In the genomic region with DNA sequence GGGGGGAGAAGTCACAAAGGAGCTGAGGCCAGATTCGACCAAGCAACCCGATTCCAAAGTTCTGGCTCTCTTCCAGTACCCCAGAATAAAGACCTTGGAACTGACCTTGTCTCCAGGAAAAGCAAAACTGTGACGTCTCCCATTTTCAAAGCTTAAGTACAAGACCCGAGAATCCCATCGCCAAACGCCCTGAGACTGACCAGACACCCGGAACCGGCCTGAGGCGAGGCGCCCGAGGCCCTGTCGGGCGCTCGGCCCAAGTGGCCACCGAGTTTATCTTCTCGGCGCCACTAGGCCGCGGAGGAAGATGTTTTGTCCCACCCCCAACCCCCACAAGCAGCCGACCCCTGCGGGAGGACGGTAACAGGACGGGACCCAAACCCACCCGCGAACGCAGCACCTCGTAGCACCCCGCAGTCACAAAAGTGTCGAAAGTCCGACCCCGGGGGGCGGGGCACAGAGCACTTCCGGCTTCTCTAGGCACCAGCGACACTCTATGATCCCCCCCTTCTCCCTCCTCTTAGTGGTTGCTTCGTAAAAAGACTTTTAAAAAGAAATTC, we compare ENCODE assay signal across 8 mouse cellular contexts. TPM values are rescaled to one million over a fixed set of nuclear protein-coding genes. Genes with fewer than 3 reads are reported as not detected.
DNase-seq lines count a peak whose midpoint lies in the region; ATAC-seq lines count a peak whose summit lies in the region.

A gene (minus strand): TSS at position 469 of the 560 bp plus-strand sequence.

- no peaks in the 10 kb centered on the region for H3K27me3 ChIP-seq in heart, embryonic 11.5 days (ENCODE audit: control insufficient read depth, insufficient read depth, low read length)
- no peaks in the 10 kb centered on the region for H3K27me3 ChIP-seq in kidney, embryonic 16.5 days (ENCODE audit: insufficient read depth, low read length)
- H3K27me3 ChIP-seq in liver, embryonic 11.5 days (replicated peaks; ENCODE audit: control insufficient read depth, insufficient read depth, low read length), result no peaks in the 10 kb centered on the region
- no peaks in the 10 kb centered on the region for H3K27me3 ChIP-seq in stomach, embryonic 14.5 days (ENCODE audit: control insufficient read depth, insufficient read depth, low read length)

- under 1% methylated on average over 35 of the region's 35 CpGs for WGBS in heart, embryonic 11.5 days (ENCODE audit: insufficient replicate concordance)
- WGBS in kidney, embryonic 16.5 days, result under 1% methylated on average over 35 of the region's 35 CpGs
- WGBS in liver, embryonic 11.5 days, result under 1% methylated on average over 35 of the region's 35 CpGs
- WGBS in stomach, embryonic 14.5 days, result under 1% methylated on average over 35 of the region's 35 CpGs

- peak within 1 kb of the TSS; percentile 86 for H3K4me3 ChIP-seq in heart, embryonic 11.5 days (ENCODE audit: low read depth, low read length)
- H3K4me3 ChIP-seq in kidney, embryonic 16.5 days (ENCODE audit: low read length), result peak within 1 kb of the TSS; percentile 91
- H3K4me3 ChIP-seq in liver, embryonic 11.5 days (ENCODE audit: low read depth, low read length), result peak within 1 kb of the TSS; percentile 85
- H3K4me3 ChIP-seq in stomach, embryonic 14.5 days (ENCODE audit: low read depth, low read length), result peak within 1 kb of the TSS; percentile 71

- peak within 1 kb of the TSS; percentile 89 for H3K27ac ChIP-seq in heart, embryonic 11.5 days (ENCODE audit: low read depth, low read length)
- peak within 1 kb of the TSS; percentile 82 for H3K27ac ChIP-seq in kidney, embryonic 16.5 days (ENCODE audit: low read length)
- H3K27ac ChIP-seq in liver, embryonic 11.5 days (ENCODE audit: low read depth, low read length), result peak within 1 kb of the TSS; percentile 84
- H3K27ac ChIP-seq in stomach, embryonic 14.5 days (ENCODE audit: low read length), result peak within 1 kb of the TSS; percentile 68

- H3K36me3 ChIP-seq in heart, embryonic 11.5 days (ENCODE audit: control insufficient read depth, insufficient read depth, low read length), result no peaks in the 10 kb centered on the region
- peaks cover 15% of the 10 kb centered on the region for H3K36me3 ChIP-seq in kidney, embryonic 16.5 days (ENCODE audit: insufficient read depth, low read length)
- no peaks in the 10 kb centered on the region; the same call in 1 of the 2 replicates for H3K36me3 ChIP-seq in liver, embryonic 11.5 days (ENCODE audit: control insufficient read depth, insufficient read depth, low read length)
- peaks cover 14% of the 10 kb centered on the region; the same call in 1 of the 2 replicates for H3K36me3 ChIP-seq in stomach, embryonic 14.5 days (ENCODE audit: control insufficient read depth, insufficient read depth, low read length)

- H3K4me1 ChIP-seq in heart, embryonic 11.5 days (ENCODE audit: control insufficient read depth, insufficient read depth, low read length), result peaks cover 8% of the 10 kb centered on the region; the same call in 1 of the 2 replicates
- peaks cover 14% of the 10 kb centered on the region for H3K4me1 ChIP-seq in kidney, embryonic 16.5 days (ENCODE audit: insufficient read depth, low read length)
- no peaks in the 10 kb centered on the region; the same call in 1 of the 2 replicates for H3K4me1 ChIP-seq in liver, embryonic 11.5 days (replicated peaks; ENCODE audit: control insufficient read depth, insufficient read depth, low read length)
- no peaks in the 10 kb centered on the region for H3K4me1 ChIP-seq in stomach, embryonic 14.5 days (ENCODE audit: control insufficient read depth, insufficient read depth, low read length)

- no peaks in the 10 kb centered on the region for H3K9me3 ChIP-seq in heart, embryonic 11.5 days (replicated peaks; ENCODE audit: control insufficient read depth, low read length)
- no peaks in the 10 kb centered on the region for H3K9me3 ChIP-seq in kidney, embryonic 16.5 days (ENCODE audit: low read length)
- H3K9me3 ChIP-seq in liver, embryonic 11.5 days (ENCODE audit: control insufficient read depth, low read length), result no peaks in the 10 kb centered on the region
- no peaks in the 10 kb centered on the region for H3K9me3 ChIP-seq in stomach, embryonic 14.5 days (ENCODE audit: control insufficient read depth, low read depth, low read length)

- peak; percentile 89 to 90 for DNase-seq in B cell, adult 2 months
- DNase-seq in brain, adult 2 months (ENCODE audit: low read depth, low spot score), result peak; percentile 94
- DNase-seq in liver, embryonic 11.5 days (ENCODE audit: low spot score), result peak; percentile 83
- peak; percentile 91 for DNase-seq in naive thymus-derived CD4-positive, alpha-beta T cell, adult 2 months (ENCODE audit: low read depth)

- peak within 1 kb of the TSS; percentile 95 for H3K9ac ChIP-seq in heart, embryonic 11.5 days (ENCODE audit: low read depth, low read length)
- H3K9ac ChIP-seq in kidney, embryonic 16.5 days (replicated peaks; ENCODE audit: low read length), result peak within 1 kb of the TSS; percentile 97
- peak within 1 kb of the TSS; percentile 93 for H3K9ac ChIP-seq in liver, embryonic 11.5 days (ENCODE audit: low read depth, low read length)
- H3K9ac ChIP-seq in stomach, embryonic 14.5 days (replicated peaks; ENCODE audit: low read depth, low read length), result peak within 1 kb of the TSS; percentile 56

- peak; percentile 99 for ATAC-seq in erythroblast, adult 5-6 weeks (replicated peaks; ENCODE audit: low FRiP score, poor library complexity, severe bottlenecking)
- ATAC-seq in heart, embryonic 11.5 days (replicated peaks; ENCODE audit: insufficient number of reproducible peaks, low FRiP score, low TSS enrichment), result peak; percentile 86
- peak; percentile 97 for ATAC-seq in kidney, embryonic 16.5 days (ENCODE audit: low FRiP score, low TSS enrichment)
- ATAC-seq in liver, embryonic 11.5 days (replicated peaks; ENCODE audit: low FRiP score), result peak; percentile 95
- peak; percentile 91 for ATAC-seq in stomach, embryonic 14.5 days (ENCODE audit: insufficient number of reproducible peaks, insufficient read depth, low FRiP score, low read depth)

- H3K4me2 ChIP-seq in heart, embryonic 11.5 days, result peak within 1 kb of the TSS; percentile 71
- H3K4me2 ChIP-seq in kidney, embryonic 16.5 days (replicated peaks; ENCODE audit: low read depth, low read length), result peak within 1 kb of the TSS; percentile 86
- H3K4me2 ChIP-seq in liver, embryonic 11.5 days, result peak within 1 kb of the TSS; percentile 79
- peak within 1 kb of the TSS; percentile 55 for H3K4me2 ChIP-seq in stomach, embryonic 14.5 days (replicated peaks; ENCODE audit: low read depth, low read length)

RNA-seq across cellular contexts. Expression of the gene that starts here (rescaled TPM):
- 16.9 and 23.6 TPM in 2 replicates for total RNA-seq in erythroblast, adult 5-6 weeks (2015; ENCODE audit: low replicate concordance)
- 13.9 and 19.9 TPM in 2 replicates for total RNA-seq in erythroblast, adult 5-6 weeks (2017; ENCODE audit: low replicate concordance)
- 69.5 and 71.3 TPM in 2 replicates for polyA plus RNA-seq in heart, embryonic 11.5 days (2014; fragmentation: Nextera tagmentation; extraction: Ambion mirVana)
- polyA plus RNA-seq in kidney, embryonic 16.5 days (2015; fragmentation: Nextera tagmentation; extraction: Ambion mirVana), result 88.0 and 91.8 TPM in 2 replicates
- polyA plus RNA-seq in liver, embryonic 11.5 days (2014; fragmentation: Nextera tagmentation; extraction: Ambion mirVana), result 49.7 and 53.4 TPM in 2 replicates
- 81.3 and 85.7 TPM in 2 replicates for polyA plus RNA-seq in stomach, embryonic 14.5 days (2014; fragmentation: Nextera tagmentation; extraction: Ambion mirVana)

Comparison
In these comparisons a context has a peak if more than half of its experiments do, and no peak if none do; other contexts are left out.
1. Peak in every context shown above with its lines: DNase-seq, ATAC-seq, H3K4me3 ChIP-seq and H3K27ac ChIP-seq.